Mouse (Mus musculus): ENCODE data around the gene Gm2a. TPM values are rescaled to one million over a fixed set of nuclear protein-coding genes. Genes with fewer than 3 reads are reported as not detected.
"Not testable (repeated sequence)": the region's sequence is repeated elsewhere in the genome, so short reads cannot be mapped to it uniquely, and the experiment has no call there.

Gm2a gene
- polyA plus RNA-seq, 1 experiment = 37.2 TPM

DNA sequence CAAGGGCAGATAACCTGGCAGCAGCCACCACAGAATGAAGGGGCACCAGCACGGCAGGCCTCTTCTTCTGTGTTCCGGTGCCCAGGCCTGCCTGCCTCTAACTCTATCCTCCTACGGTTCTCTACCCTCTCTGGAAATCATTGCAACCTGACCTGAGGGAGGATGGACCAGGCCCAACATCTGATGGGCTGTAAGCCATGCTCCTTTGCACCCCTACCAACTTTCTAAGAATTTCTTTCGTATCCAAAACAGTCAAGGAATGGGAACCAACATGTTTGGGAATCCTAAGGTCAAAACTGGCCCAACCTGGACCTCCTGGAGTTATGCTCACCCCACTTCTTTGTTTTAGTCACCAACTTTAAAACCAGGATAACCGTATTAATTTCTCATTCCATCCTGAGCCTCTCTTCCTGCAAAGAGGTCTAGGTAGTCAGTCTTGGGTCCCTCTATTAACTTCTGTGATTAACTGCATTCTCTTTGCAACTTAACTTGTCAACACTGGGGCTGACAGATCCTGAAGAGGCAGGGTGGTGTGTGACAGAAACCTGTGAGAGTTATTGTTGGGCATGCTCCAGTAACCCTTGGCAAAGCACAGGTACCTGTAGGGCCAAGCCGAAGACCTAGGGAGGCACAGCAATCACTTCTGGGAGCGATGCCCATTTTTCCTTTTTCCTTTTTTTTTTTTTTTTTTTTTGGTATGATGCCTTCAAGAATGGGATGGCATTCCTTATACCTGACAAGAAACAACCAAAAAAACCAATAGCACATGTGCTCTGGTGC, 11.8 kb downstream of the Gm2a start:
- H3K36me3 ChIP-seq (ENCODE audit: control insufficient read depth, insufficient read depth, low read length) = 0 out of 2 replicates have a peak, but pooled peaks cover 4% of the 10 kb centered on the region
- no peak overlapping the region for H3K4me3 ChIP-seq (ENCODE audit: control insufficient read depth, insufficient read depth, low read length)
- peaks cover 27% of the 10 kb centered on the region for H3K4me1 ChIP-seq (replicated peaks; ENCODE audit: control insufficient read depth, insufficient read depth, low read length)
- TF ChIP-seq CTCF (IDR thresholded peaks at IDR 0.05; ENCODE audit: borderline replicate concordance, control insufficient read depth, extremely low read depth, insufficient read depth, low read length, poor library complexity) = no peak
- TF ChIP-seq POLR2A (IDR thresholded peaks at IDR 0.05; ENCODE audit: control insufficient read depth, extremely low read depth, insufficient read depth, low read length, poor library complexity) = no peak
- DNase-seq = no peak
- H3K27me3 ChIP-seq (ENCODE audit: control insufficient read depth, insufficient read depth, low read length) = no peaks in the 10 kb centered on the region
- WGBS = 98% methylated on average over 7 of the region's 7 CpGs
- H3K27ac ChIP-seq (ENCODE audit: control insufficient read depth, insufficient read depth, low read length) = no peak overlapping the region

- Histone ChIP-seq H3K36me3 (ENCODE audit: control insufficient read depth, insufficient read depth, low read length) (no peaks in the 10 kb centered on the region), H3K27me3 (ENCODE audit: control insufficient read depth, insufficient read depth, low read length) (no peaks in the 10 kb centered on the region), H3K27ac (ENCODE audit: control insufficient read depth, insufficient read depth, low read length) (no peak overlapping the region), H3K4me1 (replicated peaks; ENCODE audit: control insufficient read depth, insufficient read depth, low read length) (peaks cover 27% of the 10 kb centered on the region), H3K4me3 (ENCODE audit: control insufficient read depth, insufficient read depth, low read length) (no peak overlapping the region)
- TF ChIP-seq POLR2A (IDR thresholded peaks at IDR 0.05; ENCODE audit: control insufficient read depth, extremely low read depth, insufficient read depth, low read length, poor library complexity) = no peak
- no peak for TF ChIP-seq CTCF (IDR thresholded peaks at IDR 0.05; ENCODE audit: borderline replicate concordance, control insufficient read depth, extremely low read depth, insufficient read depth, low read length, poor library complexity)
- DNase-seq = no peak
- 87% methylated on average over 7 of the region's 7 CpGs for WGBS
Measured at GRCm38 (mm10) chr11:55110566-55111169, 12.8 kb downstream of the Gm2a start.

DNA sequence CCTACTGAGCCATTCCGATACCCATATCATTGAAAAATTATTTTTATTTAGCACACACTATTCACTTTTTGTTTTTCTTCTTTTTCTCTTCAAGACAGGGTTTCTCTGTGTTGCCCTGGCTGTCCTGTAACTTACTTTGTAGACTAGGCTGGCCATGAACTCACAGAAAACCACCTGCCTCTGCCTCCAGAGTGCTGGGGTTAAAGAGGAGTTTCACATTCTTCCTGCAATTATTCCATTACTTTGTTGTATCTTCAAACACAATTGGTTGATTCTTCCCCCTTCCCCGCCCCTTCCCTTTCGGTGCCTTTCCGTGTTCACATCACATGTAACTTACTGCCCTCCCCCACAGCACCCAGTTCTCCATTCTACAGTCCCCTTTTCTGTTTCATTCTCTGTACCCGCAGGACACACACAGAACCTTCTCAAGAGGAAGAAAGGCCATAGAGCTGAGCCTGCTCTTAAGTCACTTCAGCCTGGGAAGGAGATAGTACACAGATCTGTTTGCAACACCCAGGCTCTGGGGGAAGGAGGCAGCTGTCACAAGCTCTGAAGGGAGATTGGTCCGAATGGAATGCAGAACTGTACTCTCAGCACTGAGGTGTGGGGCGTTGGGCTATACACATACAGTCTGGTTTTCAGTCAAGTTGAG, 15.4 kb downstream of the Gm2a start:
- no peak overlapping the region for H3K4me3 ChIP-seq (ENCODE audit: control insufficient read depth, insufficient read depth, low read length)
- peak; percentile 47 for DNase-seq
- H3K27me3 ChIP-seq (ENCODE audit: control insufficient read depth, insufficient read depth, low read length) = no peaks in the 10 kb centered on the region
- TF ChIP-seq CTCF (IDR thresholded peaks at IDR 0.05; ENCODE audit: borderline replicate concordance, control insufficient read depth, extremely low read depth, insufficient read depth, low read length, poor library complexity) (no peak), POLR2A (IDR thresholded peaks at IDR 0.05; ENCODE audit: control insufficient read depth, extremely low read depth, insufficient read depth, low read length, poor library complexity) (no peak)
- peaks cover 12% of the 10 kb centered on the region for H3K4me1 ChIP-seq (replicated peaks; ENCODE audit: control insufficient read depth, insufficient read depth, low read length)
- peak overlapping the region; percentile 72 for H3K27ac ChIP-seq (ENCODE audit: control insufficient read depth, insufficient read depth, low read length)
- no peaks in the 10 kb centered on the region for H3K36me3 ChIP-seq (ENCODE audit: control insufficient read depth, insufficient read depth, low read length)
- 25% methylated on average over 7 of the region's 7 CpGs for WGBS

DNA sequence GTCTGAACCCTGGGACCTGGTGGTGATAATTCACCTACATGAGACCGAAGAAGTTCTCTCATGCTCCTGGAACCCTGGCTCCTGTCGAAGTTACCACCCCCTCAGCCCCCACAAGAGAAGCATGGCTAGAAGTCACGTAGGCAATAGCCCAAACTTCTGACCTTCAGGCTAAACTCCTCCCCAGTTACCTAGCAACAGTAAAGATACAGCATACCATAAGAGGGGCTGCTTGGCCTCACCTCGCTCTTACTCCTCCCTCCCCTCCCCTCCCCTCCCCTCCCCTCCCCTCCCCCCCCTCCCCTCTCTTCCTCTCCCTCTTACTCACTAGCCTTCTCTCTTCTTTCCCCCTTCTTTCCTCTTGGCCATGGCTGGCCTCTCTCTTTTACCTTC, 15.9 kb downstream of the Gm2a start:
- not testable (repeated sequence) for H3K36me3 ChIP-seq (ENCODE audit: control insufficient read depth, insufficient read depth, low read length); H3K27me3 ChIP-seq (ENCODE audit: control insufficient read depth, insufficient read depth, low read length); H3K4me3 ChIP-seq (ENCODE audit: control insufficient read depth, insufficient read depth, low read length); DNase-seq
- 43% methylated on average over 4 of the region's 4 CpGs for WGBS
- Histone ChIP-seq H3K4me1 (replicated peaks; ENCODE audit: control insufficient read depth, insufficient read depth, low read length) (peaks cover 12% of the 10 kb centered on the region), H3K27ac (ENCODE audit: control insufficient read depth, insufficient read depth, low read length) (peak overlapping the region; percentile 72)

DNA sequence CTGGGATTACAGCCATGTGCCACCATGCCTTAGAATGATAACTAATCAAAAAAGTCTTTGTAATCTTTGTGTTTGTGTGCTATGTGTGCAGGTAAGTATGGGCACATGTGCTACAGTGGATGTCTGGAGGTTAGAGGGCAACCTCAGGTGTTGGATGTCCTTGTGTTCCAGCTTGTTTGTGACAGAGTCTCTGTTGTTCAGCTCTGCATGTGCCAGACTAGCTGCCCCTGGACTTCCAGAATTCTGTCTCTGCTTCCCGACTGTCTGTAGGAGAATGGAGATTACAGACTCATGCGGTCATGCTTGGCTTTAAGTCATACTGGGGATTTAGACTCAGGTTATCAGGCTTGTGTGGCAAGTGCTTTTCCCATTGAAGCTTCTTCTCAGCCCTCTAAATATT, 16.4 kb downstream of the Gm2a start:
- Histone ChIP-seq H3K27me3 (ENCODE audit: control insufficient read depth, insufficient read depth, low read length) (no peaks in the 10 kb centered on the region), H3K27ac (ENCODE audit: control insufficient read depth, insufficient read depth, low read length) (no peak overlapping the region), H3K4me1 (replicated peaks; ENCODE audit: control insufficient read depth, insufficient read depth, low read length) (peaks cover 12% of the 10 kb centered on the region)

DNA sequence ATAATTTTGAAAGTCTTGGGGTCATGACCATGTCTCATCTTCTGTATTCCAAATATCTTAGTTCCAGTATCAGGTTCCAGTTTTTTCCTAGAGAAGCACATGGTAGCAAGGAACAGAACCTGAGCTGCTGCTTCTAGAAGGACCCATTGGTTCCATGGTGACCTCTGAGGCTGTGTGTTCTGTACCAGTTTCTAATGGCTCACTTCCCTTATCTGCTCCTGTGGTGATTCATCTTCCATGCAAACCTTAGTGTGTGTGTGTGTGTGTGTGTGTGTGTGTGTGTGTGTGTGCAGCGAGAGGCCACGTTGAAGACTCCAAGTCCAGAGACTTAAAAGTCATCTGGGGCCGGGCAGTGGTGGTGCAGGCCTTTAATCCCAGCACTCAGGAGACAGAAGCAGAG, 18.1 kb downstream of the Gm2a start:
- no peak for TF ChIP-seq CTCF (IDR thresholded peaks at IDR 0.05; ENCODE audit: borderline replicate concordance, control insufficient read depth, extremely low read depth, insufficient read depth, low read length, poor library complexity)
- no peak for TF ChIP-seq POLR2A (IDR thresholded peaks at IDR 0.05; ENCODE audit: control insufficient read depth, extremely low read depth, insufficient read depth, low read length, poor library complexity)
- Histone ChIP-seq H3K27me3 (ENCODE audit: control insufficient read depth, insufficient read depth, low read length) (no peaks in the 10 kb centered on the region), H3K4me3 (ENCODE audit: control insufficient read depth, insufficient read depth, low read length) (no peak overlapping the region), H3K4me1 (replicated peaks; ENCODE audit: control insufficient read depth, insufficient read depth, low read length) (peaks cover 14% of the 10 kb centered on the region), H3K36me3 (ENCODE audit: control insufficient read depth, insufficient read depth, low read length) (no peaks in the 10 kb centered on the region), H3K27ac (ENCODE audit: control insufficient read depth, insufficient read depth, low read length) (no peak overlapping the region)
- DNase-seq = no peak
- WGBS = 85% methylated on average over 3 of the region's 3 CpGs

More for the DNA sequence above, 16.4 kb downstream of the Gm2a start:
- WGBS = 94% methylated on average over 2 of the region's 2 CpGs
- TF ChIP-seq CTCF (IDR thresholded peaks at IDR 0.05; ENCODE audit: borderline replicate concordance, control insufficient read depth, extremely low read depth, insufficient read depth, low read length, poor library complexity) = no peak
- no peak for TF ChIP-seq POLR2A (IDR thresholded peaks at IDR 0.05; ENCODE audit: control insufficient read depth, extremely low read depth, insufficient read depth, low read length, poor library complexity)
- DNase-seq = no peak
- H3K36me3 ChIP-seq (ENCODE audit: control insufficient read depth, insufficient read depth, low read length) = no peaks in the 10 kb centered on the region
- no peak overlapping the region for H3K4me3 ChIP-seq (ENCODE audit: control insufficient read depth, insufficient read depth, low read length)

Measured in thymus, adult 2 months (tissue).